Comparison of ENCODE assay signal across 19 mouse cellular contexts in the genomic region with DNA sequence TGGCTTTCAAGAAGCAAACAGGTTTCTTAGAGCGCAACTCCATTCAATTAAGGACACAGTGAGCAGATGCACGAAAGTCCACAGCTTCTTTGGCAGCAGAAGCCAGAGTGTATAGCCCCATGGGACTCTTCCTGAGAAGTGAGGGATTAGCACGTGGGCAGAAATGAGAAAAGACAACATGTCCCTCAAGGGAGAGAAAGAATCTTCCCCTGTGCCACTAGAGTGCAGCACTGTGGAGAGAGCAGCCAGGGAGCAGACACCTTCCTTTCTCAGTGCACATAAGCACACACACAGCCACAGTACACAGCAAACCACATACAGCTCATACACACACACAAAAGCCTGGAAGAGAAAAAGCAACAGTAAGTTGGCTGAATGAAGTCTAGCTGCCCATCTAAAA. TPM values are rescaled to one million over a fixed set of nuclear protein-coding genes. Genes with fewer than 3 reads are reported as not detected.
DNase-seq lines count a peak whose midpoint lies in the region; TF ChIP-seq lines count a peak whose summit lies in the region.
"Had no signal": no experiment of that assay in that cellular context is flagged by ENCODE, and none has a peak within 500 bp of the region (broad histone marks: within the 10 kb centered on the region; RNA-seq: fewer than 3 reads in every experiment).

No protein-coding gene starts in this region.

- DNase-seq in gastrocnemius, adult 2 months: no peak
- DNase-seq in gastrocnemius, postnatal 4 days (ENCODE audit: low spot score in 2 of 2): no peak
- DNase-seq in layer of hippocampus, adult 2 months (ENCODE audit: low spot score in 2 of 2): no peak
- no peak for DNase-seq in layer of hippocampus, adult 9-10 months (ENCODE audit: low spot score)
- peak; percentile 24 for DNase-seq in retina, embryonic 14.5 days (ENCODE audit: low spot score)
- DNase-seq in retina, postnatal 1 day: no peak
- no peak for DNase-seq in right cerebral cortex, postnatal 10 days (ENCODE audit: low spot score in 2 of 2)
- DNase-seq in adrenal gland, adult 2 months: no peak
- DNase-seq: adrenal gland, adult 8-10 months; cerebellum, adult 2 months; embryo, embryonic 11 days; heart, postnatal 4 days; kidney, postnatal 14 days; left cerebral cortex, postnatal 4 days; spleen, adult 18-20 months; thymus, postnatal 25 days had no signal

- no peak overlapping the region for H3K4me3 ChIP-seq in gastrocnemius, adult 2 months
- H3K4me3 ChIP-seq in layer of hippocampus, adult 2 months: no peak overlapping the region
- H3K4me3 ChIP-seq: neural tube, embryonic 13.5 days had no signal

- intact Hi-C loops in gastrocnemius, adult 2 months (cut with DNase I): no loop called here

- peak; percentile 8; the same call in 1 of the 2 replicates for TF ChIP-seq CTCF in gastrocnemius, adult 2 months (IDR thresholded peaks at IDR 0.05)
- peak; percentile 61 for TF ChIP-seq CTCF in layer of hippocampus, adult 2 months (conservative IDR thresholded peaks at IDR 0.05)

- no peak overlapping the region for H3K27ac ChIP-seq in gastrocnemius, adult 2 months
- H3K27ac ChIP-seq in layer of hippocampus, adult 2 months: no peak overlapping the region
- H3K27ac ChIP-seq: neural tube, embryonic 13.5 days had no signal

RNA-seq across cellular contexts. Expression of a gene that starts 8.4 kb away (rescaled TPM):
- total RNA-seq in gastrocnemius, adult 2 months (2021): 1 to 10 TPM; 1.3 to 2.2 TPM
- 10 to 100 TPM; 25.9 to 30.0 TPM for total RNA-seq in gastrocnemius, postnatal 4 days (2021)
- 10 to 100 TPM; 32.2 to 35.7 TPM for total RNA-seq in layer of hippocampus, adult 2 months (2021)
- total RNA-seq in adrenal gland, adult 2 months (2021): 1 to 10 TPM; 5.9 to 8.8 TPM
- 13.9 and 17.4 TPM in 2 replicates for polyA plus RNA-seq in adrenal gland, adult 2 months (2012; rRNA removed)
- total RNA-seq: megakaryocyte-erythroid progenitor cell, adult 5-6 weeks; monocyte, adult 5-6 weeks had no signal
